Mouse (Mus musculus): ENCODE measurements at regions not wholly inside any gene's neighbourhood (a gene's known extent, or its start where the extent isn't known, plus 50 kb on each side); places are given as distances from the start of the nearest gene placed in this dataset.

DNA sequence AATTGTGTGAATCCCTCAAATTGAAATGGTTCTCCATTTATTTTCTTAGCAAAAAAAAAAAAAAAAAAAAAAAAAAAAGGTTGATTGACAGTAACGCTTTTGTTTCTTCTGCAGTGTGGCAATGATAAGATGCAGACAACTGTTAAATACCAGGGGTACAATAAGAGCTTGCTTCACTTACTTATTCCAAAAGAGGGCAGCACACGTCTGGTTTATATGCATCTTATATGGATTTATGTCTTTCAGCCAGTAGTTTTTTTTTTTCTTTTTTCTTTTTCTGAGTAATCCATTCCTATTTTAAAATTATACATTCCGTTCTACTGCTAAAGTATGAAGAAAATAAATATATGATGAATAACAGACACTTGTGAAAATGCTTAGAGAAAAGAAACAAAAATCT, 185.6 kb upstream of the Itga1 start:
- no peaks in the 10 kb centered on the region for H3K36me3 ChIP-seq (replicated peaks)
- no peak overlapping the region for H3K4me3 ChIP-seq (ENCODE audit: low read depth, low read length)
- no peaks in the 10 kb centered on the region for H3K27me3 ChIP-seq (ENCODE audit: insufficient read depth, low read length)
- no peaks in the 10 kb centered on the region for H3K9me3 ChIP-seq (replicated peaks)
- H3K4me1 ChIP-seq (ENCODE audit: insufficient read depth, low read depth, low read length), result no peaks in the 10 kb centered on the region
- DNase-seq (ENCODE audit: low spot score) (no peak), ATAC-seq (ENCODE audit: extremely low read depth, insufficient number of reproducible peaks, low FRiP score, poor library complexity, severe bottlenecking) (no peak)
- no peak for TF ChIP-seq POLR2AphosphoS5 (IDR thresholded peaks at IDR 0.05; ENCODE audit: insufficient replicate concordance, low read depth, low read length)
- TF ChIP-seq GATA1 (IDR thresholded peaks at IDR 0.05; ENCODE audit: borderline replicate concordance, low read length), result no peak
- no peak for TF ChIP-seq TAL1 (conservative IDR thresholded peaks at IDR 0.05; ENCODE audit: low read depth, low read length)
- TF ChIP-seq CTCF (IDR thresholded peaks at IDR 0.05; ENCODE audit: low read depth, low read length), result no peak
- no peak for TF ChIP-seq GATA2 (IDR thresholded peaks at IDR 0.05; ENCODE audit: borderline replicate concordance, low read depth, low read length)

GRCm38 (mm10) chr13:115266164-115266563, 164.4 kb upstream of the Itga1 start:
- no peaks in the 10 kb centered on the region for H3K4me1 ChIP-seq (ENCODE audit: insufficient read depth, low read depth, low read length)
- ATAC-seq (ENCODE audit: extremely low read depth, insufficient number of reproducible peaks, low FRiP score, poor library complexity, severe bottlenecking) (no peak), DNase-seq (ENCODE audit: low spot score) (no peak)
- H3K36me3 ChIP-seq (replicated peaks), result no peaks in the 10 kb centered on the region
- H3K27me3 ChIP-seq (ENCODE audit: insufficient read depth, low read length), result no peaks in the 10 kb centered on the region
- TF ChIP-seq GATA1 (IDR thresholded peaks at IDR 0.05; ENCODE audit: borderline replicate concordance, low read length), result no peak
- no peak for TF ChIP-seq GATA2 (IDR thresholded peaks at IDR 0.05; ENCODE audit: borderline replicate concordance, low read depth, low read length)
- TF ChIP-seq TAL1 (conservative IDR thresholded peaks at IDR 0.05; ENCODE audit: low read depth, low read length), result no peak
- no peak for TF ChIP-seq POLR2AphosphoS5 (IDR thresholded peaks at IDR 0.05; ENCODE audit: insufficient replicate concordance, low read depth, low read length)
- TF ChIP-seq CTCF (IDR thresholded peaks at IDR 0.05; ENCODE audit: low read depth, low read length), result no peak
- no peaks in the 10 kb centered on the region for H3K9me3 ChIP-seq (replicated peaks)
- H3K4me3 ChIP-seq (ENCODE audit: low read depth, low read length), result no peak overlapping the region

GRCm38 (mm10) chr13:115257345-115257744, 155.6 kb upstream of the Itga1 start:
- Histone ChIP-seq H3K27me3 (ENCODE audit: insufficient read depth, low read length) (no peaks in the 10 kb centered on the region), H3K36me3 (replicated peaks) (no peaks in the 10 kb centered on the region), H3K9me3 (replicated peaks) (no peaks in the 10 kb centered on the region), H3K4me1 (ENCODE audit: insufficient read depth, low read depth, low read length) (no peaks in the 10 kb centered on the region), H3K4me3 (ENCODE audit: low read depth, low read length) (no peak overlapping the region)
- ATAC-seq (ENCODE audit: extremely low read depth, insufficient number of reproducible peaks, low FRiP score, poor library complexity, severe bottlenecking) (no peak), DNase-seq (ENCODE audit: low spot score) (no peak)
- TF ChIP-seq POLR2AphosphoS5 (IDR thresholded peaks at IDR 0.05; ENCODE audit: insufficient replicate concordance, low read depth, low read length), result no peak
- no peak for TF ChIP-seq GATA2 (IDR thresholded peaks at IDR 0.05; ENCODE audit: borderline replicate concordance, low read depth, low read length)
- TF ChIP-seq GATA1 (IDR thresholded peaks at IDR 0.05; ENCODE audit: borderline replicate concordance, low read length), result no peak
- no peak for TF ChIP-seq CTCF (IDR thresholded peaks at IDR 0.05; ENCODE audit: low read depth, low read length)
- no peak for TF ChIP-seq TAL1 (conservative IDR thresholded peaks at IDR 0.05; ENCODE audit: low read depth, low read length)

DNA sequence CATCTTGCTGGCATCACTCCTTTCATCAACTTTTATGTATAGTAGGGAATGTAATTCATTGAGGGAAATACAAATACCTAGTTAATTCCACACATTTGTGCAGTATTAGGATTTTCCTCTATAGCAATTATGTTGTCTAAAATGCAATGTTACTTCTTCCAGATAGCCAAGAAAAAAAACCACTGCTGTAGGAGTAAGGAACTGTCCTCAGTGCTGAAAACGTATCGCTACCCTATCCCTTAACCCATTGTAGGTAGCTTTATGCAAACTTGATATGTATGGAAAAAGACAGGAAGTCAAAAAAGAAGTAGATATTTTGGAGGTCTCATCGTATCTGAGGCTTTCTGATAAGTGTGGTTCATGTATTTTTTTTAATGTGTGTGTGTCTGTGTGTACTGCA, 150.8 kb upstream of the Itga1 start:
- no peaks in the 10 kb centered on the region for H3K4me1 ChIP-seq (ENCODE audit: insufficient read depth, low read depth, low read length)
- no peaks in the 10 kb centered on the region for H3K36me3 ChIP-seq (replicated peaks)
- TF ChIP-seq CTCF (IDR thresholded peaks at IDR 0.05; ENCODE audit: low read depth, low read length), result no peak
- TF ChIP-seq TAL1 (conservative IDR thresholded peaks at IDR 0.05; ENCODE audit: low read depth, low read length), result no peak
- no peak for TF ChIP-seq POLR2AphosphoS5 (IDR thresholded peaks at IDR 0.05; ENCODE audit: insufficient replicate concordance, low read depth, low read length)
- TF ChIP-seq GATA2 (IDR thresholded peaks at IDR 0.05; ENCODE audit: borderline replicate concordance, low read depth, low read length), result no peak
- no peak for TF ChIP-seq GATA1 (IDR thresholded peaks at IDR 0.05; ENCODE audit: borderline replicate concordance, low read length)
- no peak overlapping the region for H3K4me3 ChIP-seq (ENCODE audit: low read depth, low read length)
- ATAC-seq (ENCODE audit: extremely low read depth, insufficient number of reproducible peaks, low FRiP score, poor library complexity, severe bottlenecking) (no peak), DNase-seq (ENCODE audit: low spot score) (no peak)
- no peaks in the 10 kb centered on the region for H3K27me3 ChIP-seq (ENCODE audit: insufficient read depth, low read length)
- H3K9me3 ChIP-seq (replicated peaks), result no peaks in the 10 kb centered on the region

- no peaks in the 10 kb centered on the region for H3K36me3 ChIP-seq (replicated peaks)
- ATAC-seq (ENCODE audit: extremely low read depth, insufficient number of reproducible peaks, low FRiP score, poor library complexity, severe bottlenecking) (no peak), DNase-seq (ENCODE audit: low spot score) (no peak)
- H3K4me1 ChIP-seq (ENCODE audit: insufficient read depth, low read depth, low read length), result no peaks in the 10 kb centered on the region
- TF ChIP-seq POLR2AphosphoS5 (IDR thresholded peaks at IDR 0.05; ENCODE audit: insufficient replicate concordance, low read depth, low read length), result no peak
- no peak for TF ChIP-seq GATA2 (IDR thresholded peaks at IDR 0.05; ENCODE audit: borderline replicate concordance, low read depth, low read length)
- no peak for TF ChIP-seq GATA1 (IDR thresholded peaks at IDR 0.05; ENCODE audit: borderline replicate concordance, low read length)
- no peak for TF ChIP-seq CTCF (IDR thresholded peaks at IDR 0.05; ENCODE audit: low read depth, low read length)
- no peak for TF ChIP-seq TAL1 (conservative IDR thresholded peaks at IDR 0.05; ENCODE audit: low read depth, low read length)
- no peaks in the 10 kb centered on the region for H3K27me3 ChIP-seq (ENCODE audit: insufficient read depth, low read length)
- no peak overlapping the region for H3K4me3 ChIP-seq (ENCODE audit: low read depth, low read length)
- H3K9me3 ChIP-seq (replicated peaks), result no peaks in the 10 kb centered on the region
Observed at GRCm38 (mm10) chr13:115231981-115232380, 130.2 kb upstream of the Itga1 start.

GRCm38 (mm10) chr13:115230494-115230893, 128.7 kb upstream of the Itga1 start:
- Histone ChIP-seq H3K9me3 (replicated peaks) (no peaks in the 10 kb centered on the region), H3K4me1 (ENCODE audit: insufficient read depth, low read depth, low read length) (no peaks in the 10 kb centered on the region), H3K4me3 (ENCODE audit: low read depth, low read length) (no peak overlapping the region), H3K27me3 (ENCODE audit: insufficient read depth, low read length) (no peaks in the 10 kb centered on the region), H3K36me3 (replicated peaks) (no peaks in the 10 kb centered on the region)
- no peak for DNase-seq (ENCODE audit: low spot score)
- ATAC-seq (ENCODE audit: extremely low read depth, insufficient number of reproducible peaks, low FRiP score, poor library complexity, severe bottlenecking), result peak; percentile 55; the same call in 1 of the 2 replicates
- TF ChIP-seq TAL1 (conservative IDR thresholded peaks at IDR 0.05; ENCODE audit: low read depth, low read length) (no peak), CTCF (IDR thresholded peaks at IDR 0.05; ENCODE audit: low read depth, low read length) (peak; percentile 67), GATA1 (IDR thresholded peaks at IDR 0.05; ENCODE audit: borderline replicate concordance, low read length) (no peak), POLR2AphosphoS5 (IDR thresholded peaks at IDR 0.05; ENCODE audit: insufficient replicate concordance, low read depth, low read length) (no peak)

Measured in G1E (cell line).